Mouse (Mus musculus): ENCODE measurements around the gene Gm10338. TPM values are rescaled to one million over a fixed set of nuclear protein-coding genes. Genes with fewer than 3 reads are reported as not detected.

The Gm10338 gene
- polyA plus RNA-seq (2015; fragmentation: Nextera tagmentation; extraction: Ambion mirVana), result not detected in 2 replicates

GRCm38 (mm10) chr14:7595492-7595891 lies at the start of gene Gm10338:
TSS of gene Gm10338 (minus strand) at chr14:7595592.

GRCm38 (mm10) chr14:7643872-7644271 lies 48.5 kb upstream of the Gm10338 start, which contains the start of gene Gm10128:
TSS of gene Gm10128 (minus strand) at chr14:7643972.

GRCm38 (mm10) chr14:7568382-7568781 lies 27.0 kb downstream of the Gm10338 start, which contains the start of gene Gm3558:
TSS of gene Gm3558 (minus strand) at chr14:7568566.

Other genes starting within 250 kb of the Gm10338 start
- gene Gm8374, start 230.5 kb downstream of the Gm10338 start, polyA plus RNA-seq (2015; fragmentation: Nextera tagmentation; extraction: Ambion mirVana), result not detected in 2 replicates
- 0.13 TPM in 1 of 2 replicates, not detected in the other for gene Gm3755, start 144.7 kb downstream of the Gm10338 start, polyA plus RNA-seq (2015; fragmentation: Nextera tagmentation; extraction: Ambion mirVana)
- gene Gm3752, start 111.8 kb downstream of the Gm10338 start, polyA plus RNA-seq (2015; fragmentation: Nextera tagmentation; extraction: Ambion mirVana), result 0.24 TPM in 2 replicates
- gene Gm3558, start 27.0 kb downstream of the Gm10338 start, polyA plus RNA-seq (2015; fragmentation: Nextera tagmentation; extraction: Ambion mirVana), result 0.43 and 0.48 TPM in 2 replicates
- gene Gm10128, start 48.4 kb upstream of the Gm10338 start, polyA plus RNA-seq (2015; fragmentation: Nextera tagmentation; extraction: Ambion mirVana), result not detected in 2 replicates
- gene Gm26661, start 196.0 kb upstream of the Gm10338 start, polyA plus RNA-seq (2015; fragmentation: Nextera tagmentation; extraction: Ambion mirVana), result not detected in 2 replicates
- gene Flnb, start 222.4 kb upstream of the Gm10338 start, polyA plus RNA-seq (2015; fragmentation: Nextera tagmentation; extraction: Ambion mirVana), result 17.0 and 17.8 TPM in 2 replicates